Mouse (Mus musculus): ENCODE data around the gene Fabp7. TPM values are rescaled to one million over a fixed set of nuclear protein-coding genes. Genes with fewer than 3 reads are reported as not detected.

Gene Fabp7
- 1.3 and 2.0 TPM in 2 replicates for polyA plus RNA-seq (2016; fragmentation: Nextera tagmentation; extraction: Ambion mirVana)

DNA sequence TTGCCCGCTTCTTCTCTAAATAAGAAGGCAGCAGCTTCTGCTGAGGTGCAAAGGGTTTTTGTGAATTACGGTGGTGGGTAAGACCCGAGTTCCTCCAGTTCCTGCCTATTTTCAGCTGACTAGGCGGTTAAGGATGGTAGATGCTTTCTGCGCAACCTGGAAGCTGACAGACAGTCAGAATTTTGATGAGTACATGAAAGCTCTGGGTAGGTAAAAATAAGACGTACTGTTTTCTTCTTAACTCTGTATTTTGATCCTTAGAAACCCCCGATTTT, at the start of gene Fabp7:
TSS of gene Fabp7 (plus strand) at position 6 of the 275 bp plus-strand sequence.
- no peaks in the 10 kb centered on the region for H3K9me3 ChIP-seq
- H3K36me3 ChIP-seq, result no peaks in the 10 kb centered on the region
- 29% methylated on average over 7 of the region's 7 CpGs for whole genome bisulfite sequencing
- H3K27ac ChIP-seq, result no peak within 1 kb of the TSS
- peak within 1 kb of the TSS; percentile 13; the same call in 1 of the 2 replicates for H3K4me3 ChIP-seq
- DNase-seq (ENCODE audit: low spot score), result no peak
- H3K27me3 ChIP-seq (ENCODE audit: insufficient read depth, poor library complexity, severe bottlenecking), result no peaks in the 10 kb centered on the region
- H3K4me1 ChIP-seq, result peaks cover 6% of the 10 kb centered on the region; the same call in 1 of the 2 replicates

DNA sequence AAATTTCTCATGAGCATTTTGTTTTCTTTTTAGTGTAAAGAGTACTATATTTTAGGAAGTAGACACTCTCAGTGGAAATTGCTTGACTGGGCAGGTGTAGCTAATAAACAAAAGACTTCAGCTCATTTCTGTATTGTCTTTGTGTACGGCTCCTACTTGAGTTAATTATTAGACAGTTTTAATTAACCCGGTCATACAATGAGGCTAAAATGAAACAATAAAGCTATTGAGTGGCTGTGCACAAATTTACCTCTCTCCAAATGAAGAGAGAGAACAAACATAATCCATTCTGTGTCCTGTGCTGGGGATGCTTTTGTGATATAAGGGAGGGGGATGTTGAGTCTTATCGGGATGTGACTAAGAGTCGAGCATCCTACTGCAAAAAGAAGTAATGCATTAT, 43.9 kb upstream of the Fabp7 start:
- Histone ChIP-seq H3K9me3 (no peaks in the 10 kb centered on the region), H3K4me1 (no peaks in the 10 kb centered on the region), H3K4me3 (no peak overlapping the region), H3K27ac (no peak overlapping the region), H3K36me3 (no peaks in the 10 kb centered on the region), H3K27me3 (ENCODE audit: insufficient read depth, poor library complexity, severe bottlenecking) (no peaks in the 10 kb centered on the region)
- 71% methylated on average over 4 of the region's 4 CpGs for WGBS
- no peak for DNase-seq (ENCODE audit: low spot score)

DNA sequence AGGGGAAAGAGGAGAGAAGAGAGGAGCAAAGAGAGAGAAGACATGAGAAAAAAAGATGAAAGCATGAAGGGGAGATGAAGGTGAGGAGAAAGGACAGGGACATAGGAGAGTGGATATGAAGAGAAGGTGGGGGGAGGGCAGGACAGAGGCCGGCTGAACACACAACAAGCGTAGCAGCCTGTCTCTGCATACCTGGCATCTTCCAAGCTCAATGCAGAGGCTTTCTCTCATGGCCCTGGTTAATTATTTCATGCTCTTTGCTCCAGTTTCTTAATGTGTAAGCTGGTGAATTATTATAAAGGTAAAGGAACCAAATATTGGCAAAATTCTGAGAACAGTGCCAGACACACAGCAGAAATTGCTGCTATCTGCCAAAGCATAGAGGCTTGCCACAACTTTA, 43.3 kb upstream of the Fabp7 start:
- Histone ChIP-seq H3K4me1 (no peaks in the 10 kb centered on the region), H3K27me3 (ENCODE audit: insufficient read depth, poor library complexity, severe bottlenecking) (no peaks in the 10 kb centered on the region), H3K9me3 (no peaks in the 10 kb centered on the region), H3K4me3 (no peak overlapping the region), H3K36me3 (no peaks in the 10 kb centered on the region), H3K27ac (no peak overlapping the region)
- WGBS, result 44% methylated on average over 2 of the region's 2 CpGs
- no peak for DNase-seq (ENCODE audit: low spot score)

DNA sequence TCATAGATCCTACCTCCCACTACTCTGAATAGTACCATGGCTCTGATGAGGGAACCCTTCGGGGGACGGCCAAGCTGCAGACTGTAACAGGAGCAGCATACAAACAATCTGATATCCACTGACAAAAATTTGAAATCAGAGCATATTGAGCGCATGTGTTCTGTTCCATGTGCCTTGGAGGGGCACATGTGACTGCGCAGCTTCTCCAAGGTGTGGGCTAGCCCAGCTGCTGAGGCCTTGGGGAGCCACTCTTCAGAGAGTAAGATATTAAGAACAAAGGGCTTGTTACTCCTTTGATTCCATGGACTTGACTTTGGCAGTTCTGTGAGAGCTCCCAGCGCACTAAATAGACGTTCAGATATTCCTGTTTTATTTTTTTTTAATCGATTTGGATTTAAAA, 41.6 kb upstream of the Fabp7 start:
- DNase-seq (ENCODE audit: low spot score), result no peak
- 67% methylated on average over 7 of the region's 7 CpGs for WGBS
- Histone ChIP-seq H3K9me3 (no peaks in the 10 kb centered on the region), H3K27me3 (ENCODE audit: insufficient read depth, poor library complexity, severe bottlenecking) (no peaks in the 10 kb centered on the region), H3K36me3 (no peaks in the 10 kb centered on the region), H3K27ac (no peak overlapping the region), H3K4me3 (no peak overlapping the region), H3K4me1 (no peaks in the 10 kb centered on the region)

DNA sequence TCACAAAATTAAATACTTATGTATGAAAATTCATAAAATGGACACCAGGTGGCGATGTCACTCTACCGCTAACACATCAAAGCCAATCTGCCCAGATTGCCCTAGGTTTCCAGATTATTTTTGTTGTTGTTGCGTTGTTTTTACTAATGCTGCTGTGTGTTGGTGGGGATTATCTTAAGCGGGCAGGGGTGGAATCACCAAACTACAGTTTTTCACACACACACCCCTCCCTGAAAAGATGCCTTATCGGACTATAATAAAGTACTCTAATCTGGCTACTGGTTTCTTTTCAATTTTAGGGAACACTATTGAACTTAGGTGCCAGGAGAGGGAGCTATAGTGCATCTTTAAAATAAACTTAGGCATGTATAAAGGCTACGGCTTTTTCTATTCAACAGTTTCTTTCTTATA, 41.1 kb upstream of the Fabp7 start:
- H3K9me3 ChIP-seq, result no peaks in the 10 kb centered on the region
- H3K27ac ChIP-seq, result no peak overlapping the region
- H3K4me1 ChIP-seq, result no peaks in the 10 kb centered on the region
- 8% methylated on average over 6 of the region's 6 CpGs for WGBS
- no peaks in the 10 kb centered on the region for H3K36me3 ChIP-seq
- H3K4me3 ChIP-seq, result peak overlapping the region; percentile 47
- H3K27me3 ChIP-seq (ENCODE audit: insufficient read depth, poor library complexity, severe bottlenecking), result no peaks in the 10 kb centered on the region
- DNase-seq (ENCODE audit: low spot score), result no peak

DNA sequence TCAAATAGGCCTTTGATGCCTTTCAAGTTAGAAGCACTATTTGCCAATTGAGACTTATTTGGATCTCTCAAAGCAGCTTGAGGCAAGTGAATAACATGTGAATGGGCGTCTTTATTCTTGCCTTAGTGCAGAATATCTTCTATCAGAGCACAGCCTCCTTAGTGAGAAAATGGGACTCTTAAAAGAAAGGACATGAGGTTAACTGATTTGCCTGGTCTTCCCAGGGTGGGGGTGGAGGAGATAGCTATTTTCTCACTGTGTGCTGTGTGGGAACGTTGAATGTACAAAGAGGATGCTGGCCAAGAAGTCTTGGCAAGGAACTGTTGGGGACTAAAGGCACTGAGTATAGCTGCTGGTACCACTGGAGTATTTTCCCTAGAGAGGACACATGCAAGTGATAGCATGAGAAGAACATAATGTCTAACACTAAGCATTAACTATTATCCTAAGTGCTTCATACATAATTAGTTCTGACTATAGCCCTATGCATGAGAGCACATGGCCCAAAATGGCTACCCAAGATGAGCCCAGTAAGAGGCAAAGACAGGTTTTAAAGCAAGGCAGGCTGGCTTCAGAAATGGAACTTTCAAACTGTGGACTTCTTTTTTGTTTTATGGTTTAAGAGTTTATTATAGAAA, 40.4 kb upstream of the Fabp7 start:
- H3K9me3 ChIP-seq, result no peaks in the 10 kb centered on the region
- DNase-seq (ENCODE audit: low spot score), result no peak
- 45% methylated on average over 2 of the region's 2 CpGs for WGBS
- no peak overlapping the region for H3K27ac ChIP-seq
- no peaks in the 10 kb centered on the region for H3K27me3 ChIP-seq (ENCODE audit: insufficient read depth, poor library complexity, severe bottlenecking)
- H3K4me1 ChIP-seq, result no peaks in the 10 kb centered on the region
- H3K4me3 ChIP-seq, result no peak overlapping the region
- no peaks in the 10 kb centered on the region for H3K36me3 ChIP-seq

DNA sequence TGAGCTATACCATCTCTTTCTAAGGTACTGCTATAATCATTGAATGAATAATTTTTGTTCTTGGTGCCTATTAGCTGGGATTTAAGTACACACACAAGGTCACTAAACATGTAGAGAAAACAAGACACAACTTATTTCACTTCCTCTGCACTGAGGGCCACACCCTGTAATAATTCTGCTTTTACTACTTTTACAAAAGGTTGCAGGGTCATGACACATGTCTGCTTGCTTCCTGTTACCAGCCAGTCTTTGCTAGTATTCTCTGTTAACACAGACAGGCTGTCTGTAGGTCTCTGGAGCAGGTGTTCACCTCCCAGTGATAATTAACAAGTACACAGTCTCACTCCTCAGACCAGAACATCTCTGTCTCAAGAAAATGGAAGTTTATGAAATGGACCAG, 39.2 kb upstream of the Fabp7 start:
- Histone ChIP-seq H3K4me3 (no peak overlapping the region), H3K27me3 (ENCODE audit: insufficient read depth, poor library complexity, severe bottlenecking) (no peaks in the 10 kb centered on the region), H3K27ac (no peak overlapping the region), H3K4me1 (no peaks in the 10 kb centered on the region), H3K36me3 (no peaks in the 10 kb centered on the region), H3K9me3 (no peaks in the 10 kb centered on the region)
- DNase-seq (ENCODE audit: low spot score), result no peak

DNA sequence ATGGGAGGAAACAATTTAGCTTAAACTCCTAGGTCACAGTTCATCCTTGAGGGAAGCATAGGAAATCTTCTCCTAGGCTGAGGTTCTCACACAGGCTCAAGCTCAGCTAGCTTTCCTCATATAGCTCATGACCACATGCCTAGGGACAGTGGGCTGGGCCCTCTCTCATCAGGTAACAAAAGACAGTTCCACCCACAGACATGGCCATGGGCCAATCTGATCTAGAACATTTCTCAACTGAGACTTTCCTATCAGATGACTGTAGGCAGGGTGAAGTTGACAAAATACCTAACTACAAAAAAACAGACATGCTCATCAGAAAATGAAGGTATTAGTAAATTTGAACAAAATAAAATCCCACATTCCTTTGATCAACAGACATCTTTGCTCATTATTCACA, 37.6 kb upstream of the Fabp7 start:
- Histone ChIP-seq H3K36me3 (no peaks in the 10 kb centered on the region), H3K4me1 (no peaks in the 10 kb centered on the region), H3K27me3 (ENCODE audit: insufficient read depth, poor library complexity, severe bottlenecking) (no peaks in the 10 kb centered on the region), H3K27ac (no peak overlapping the region), H3K4me3 (no peak overlapping the region), H3K9me3 (no peaks in the 10 kb centered on the region)
- no peak for DNase-seq (ENCODE audit: low spot score)

DNA sequence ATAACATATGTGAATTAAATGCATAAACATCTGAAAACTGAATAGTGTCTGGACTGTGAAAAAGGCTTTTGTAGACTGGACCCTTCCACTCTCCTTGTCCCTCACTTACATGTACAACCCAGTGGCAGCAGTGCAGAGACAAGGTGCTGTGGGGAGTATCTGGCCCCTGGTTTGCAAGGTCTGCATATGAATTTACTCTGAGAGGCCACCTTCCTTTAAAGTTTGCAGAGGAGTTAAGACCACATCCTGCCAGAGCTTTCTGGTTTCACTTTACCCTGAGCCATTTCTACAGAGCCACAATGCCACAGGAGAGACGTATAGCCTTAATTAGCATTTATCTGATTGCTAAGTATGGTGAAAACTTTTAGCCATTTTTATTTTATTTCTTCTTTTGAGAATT, 31.3 kb upstream of the Fabp7 start:
- Histone ChIP-seq H3K27ac (no peak overlapping the region), H3K9me3 (no peaks in the 10 kb centered on the region), H3K27me3 (ENCODE audit: insufficient read depth, poor library complexity, severe bottlenecking) (no peaks in the 10 kb centered on the region), H3K4me1 (no peaks in the 10 kb centered on the region), H3K4me3 (no peak overlapping the region), H3K36me3 (no peaks in the 10 kb centered on the region)
- WGBS, result 87% methylated on average over 1 of the region's 1 CpGs
- no peak for DNase-seq (ENCODE audit: low spot score)

DNA sequence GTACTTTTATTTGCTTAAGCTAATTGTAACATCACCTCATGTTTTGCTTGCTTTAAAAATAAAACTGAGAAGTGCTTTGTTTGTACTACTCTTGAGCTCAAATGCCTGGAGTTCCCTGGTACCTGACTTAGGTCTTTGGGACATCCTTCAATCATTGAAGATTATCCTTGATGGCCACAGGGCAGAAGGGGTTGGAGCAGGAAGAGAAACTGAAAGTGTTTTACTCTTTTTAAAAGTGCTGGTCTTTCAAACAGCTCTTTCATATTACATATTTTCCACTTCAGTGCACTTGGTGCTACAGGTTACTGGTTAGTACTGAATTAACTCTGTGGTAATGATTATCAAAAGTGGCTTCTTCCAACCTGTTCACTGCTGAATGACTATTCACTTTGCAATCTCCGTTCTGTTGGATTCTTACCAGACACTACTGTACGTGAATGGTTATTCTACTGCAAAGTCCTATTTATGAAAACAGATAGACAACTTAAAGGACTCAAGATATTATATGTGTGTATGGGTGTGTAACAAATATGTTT, 29.4 kb upstream of the Fabp7 start:
- Histone ChIP-seq H3K4me3 (no peak overlapping the region), H3K36me3 (no peaks in the 10 kb centered on the region)

DNA sequence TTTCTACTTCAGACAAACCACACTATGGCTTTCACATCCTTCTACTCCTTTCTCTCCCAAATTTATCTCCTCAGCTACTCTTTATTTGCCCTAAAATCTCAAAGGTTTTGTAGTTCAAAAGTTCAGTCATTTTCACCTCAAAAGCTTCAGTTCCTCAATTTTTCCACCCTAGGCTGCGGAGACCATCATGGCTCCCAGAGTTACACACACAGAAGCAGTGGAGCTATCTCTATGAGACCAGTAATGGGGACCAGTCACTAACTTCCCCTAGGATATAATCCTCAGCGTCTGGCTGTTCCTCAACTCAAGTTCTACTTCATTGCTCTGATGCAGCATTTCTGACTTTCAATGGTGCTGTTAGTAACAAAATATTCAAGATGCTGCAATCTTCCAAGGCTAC, 25.7 kb upstream of the Fabp7 start:
- Histone ChIP-seq H3K27ac (no peak overlapping the region), H3K4me3 (no peak overlapping the region), H3K4me1 (no peaks in the 10 kb centered on the region), H3K36me3 (no peaks in the 10 kb centered on the region), H3K9me3 (no peaks in the 10 kb centered on the region), H3K27me3 (ENCODE audit: insufficient read depth, poor library complexity, severe bottlenecking) (no peaks in the 10 kb centered on the region)
- WGBS, result 85% methylated on average over 2 of the region's 2 CpGs
- no peak for DNase-seq (ENCODE audit: low spot score)

More for the DNA sequence above, 29.4 kb upstream of the Fabp7 start:
- no peak for DNase-seq (ENCODE audit: low spot score)
- Histone ChIP-seq H3K4me1 (no peaks in the 10 kb centered on the region), H3K27ac (no peak overlapping the region), H3K9me3 (no peaks in the 10 kb centered on the region), H3K27me3 (ENCODE audit: insufficient read depth, poor library complexity, severe bottlenecking) (no peaks in the 10 kb centered on the region)
- WGBS, result 90% methylated on average over 2 of the region's 2 CpGs

DNA sequence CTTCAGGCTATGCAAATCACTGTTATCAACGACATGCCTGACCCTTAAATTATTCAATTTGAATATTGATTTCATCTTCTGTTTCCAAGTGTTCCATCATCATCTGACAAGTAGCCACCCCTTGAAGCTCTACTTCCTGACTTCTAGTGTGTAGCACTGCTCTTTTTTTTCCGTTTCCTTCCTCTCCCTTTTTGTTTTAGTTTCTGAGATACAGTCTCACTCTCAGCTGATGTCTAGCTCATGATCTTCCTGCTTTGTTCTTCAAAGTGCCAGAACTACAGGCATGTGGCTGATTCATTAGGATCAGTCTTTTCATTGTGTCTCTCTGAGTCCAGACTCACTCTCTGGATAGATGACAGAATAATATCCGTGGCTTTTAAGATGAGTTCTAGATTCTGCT, 24.0 kb upstream of the Fabp7 start:
- DNase-seq (ENCODE audit: low spot score), result no peak
- no peaks in the 10 kb centered on the region for H3K27me3 ChIP-seq (ENCODE audit: insufficient read depth, poor library complexity, severe bottlenecking)
- no peak overlapping the region for H3K27ac ChIP-seq
- H3K9me3 ChIP-seq, result no peaks in the 10 kb centered on the region
- WGBS, result 56% methylated on average over 3 of the region's 3 CpGs
- H3K36me3 ChIP-seq, result no peaks in the 10 kb centered on the region
- H3K4me1 ChIP-seq, result no peaks in the 10 kb centered on the region
- H3K4me3 ChIP-seq, result no peak overlapping the region

DNA sequence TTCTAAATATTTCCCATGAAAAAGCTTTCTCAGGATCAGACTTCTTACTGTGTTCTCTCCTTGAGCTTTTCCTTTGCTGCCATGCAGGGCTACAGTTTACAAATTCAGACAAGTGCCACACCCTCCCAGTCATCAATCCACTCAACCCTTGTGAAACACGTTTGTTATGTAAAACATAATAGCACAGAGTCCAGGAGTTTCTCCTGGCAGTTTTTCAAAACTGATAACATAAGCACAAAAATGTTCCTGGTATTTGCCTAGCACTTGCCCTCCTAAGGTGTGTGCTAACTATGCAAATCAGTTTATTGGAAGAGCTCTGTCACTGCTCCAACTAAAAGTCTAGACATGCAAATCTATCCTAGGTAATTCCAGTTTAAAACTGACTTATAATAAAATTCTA, 21.6 kb upstream of the Fabp7 start:
- no peaks in the 10 kb centered on the region for H3K36me3 ChIP-seq
- no peak overlapping the region for H3K27ac ChIP-seq
- no peaks in the 10 kb centered on the region for H3K27me3 ChIP-seq (ENCODE audit: insufficient read depth, poor library complexity, severe bottlenecking)
- H3K4me3 ChIP-seq, result no peak overlapping the region
- H3K4me1 ChIP-seq, result no peaks in the 10 kb centered on the region
- no peaks in the 10 kb centered on the region for H3K9me3 ChIP-seq
- no peak for DNase-seq (ENCODE audit: low spot score)
- 27% methylated on average over 1 of the region's 1 CpGs for WGBS

All from heart, embryonic 10.5 days (tissue).